Mouse (Mus musculus) cerebellum, adult 18-20 months (tissue): ENCODE measurements around the gene Golga5.
A peak's percentile ranks its signal among the peaks of the same experiment; 100 is the strongest.

Experiments
- DNase-seq, 2 experiments: peaks; one replicate each; pipeline ENCODE4 v3.0.0; 2021

Gene Golga5

GRCm38 (mm10) chr12:102468894-102469764, at the start of gene Golga5:
Golga5 (plus strand) TSS chr12:102469135.
- peak; percentile 95 to 99 for DNase-seq

GRCm38 (mm10) chr12:102419544-102419943, 49.4 kb upstream of the Golga5 start:
- peak; percentile 51 to 59 for DNase-seq

- no peak for DNase-seq
Observed at GRCm38 (mm10) chr12:102420168-102420890, 48.6 kb upstream of the Golga5 start.

DNA sequence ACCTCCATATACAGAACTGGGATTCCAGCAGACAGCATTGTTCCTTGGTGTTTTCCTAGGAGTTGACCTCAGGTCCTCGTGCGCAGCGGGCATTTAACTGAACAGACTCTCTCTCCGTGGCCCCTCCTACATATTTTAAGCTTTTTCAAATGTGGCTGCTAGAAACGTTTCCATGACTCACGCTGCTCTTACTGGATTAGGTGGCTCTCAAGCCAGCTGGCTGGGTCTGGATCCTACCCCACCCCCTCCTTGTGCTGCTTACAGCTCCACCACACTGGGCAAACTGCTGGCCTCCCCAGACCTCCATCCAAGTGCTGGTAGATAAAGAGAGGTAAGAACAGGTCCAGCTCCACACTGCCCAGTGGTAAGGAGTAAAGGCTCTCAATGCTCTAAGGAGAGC, 46.9 kb upstream of the Golga5 start:
- no peak for DNase-seq

GRCm38 (mm10) chr12:102422623-102423320, 46.2 kb upstream of the Golga5 start:
- DNase-seq, result no peak

DNA sequence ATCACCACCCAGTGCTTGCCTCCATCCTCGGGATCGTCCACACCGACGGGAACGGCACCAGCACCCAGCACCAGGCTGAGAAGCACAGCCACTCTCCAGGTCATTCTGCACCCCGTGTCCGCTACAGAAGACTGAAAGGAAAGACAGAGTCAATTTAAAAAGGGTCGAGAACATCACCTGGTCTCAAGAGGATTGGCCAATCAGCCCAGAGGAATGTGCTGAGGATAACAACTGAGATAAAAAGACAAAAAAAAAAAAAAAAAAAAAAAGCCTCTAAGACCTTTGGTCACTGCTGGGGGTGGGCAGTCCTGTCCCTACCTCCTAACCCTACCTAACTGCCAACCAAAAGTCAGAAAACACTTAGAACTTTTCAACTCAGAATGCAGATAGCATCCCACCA, 45.3 kb upstream of the Golga5 start:
- no peak for DNase-seq

GRCm38 (mm10) chr12:102424456-102424855, 44.5 kb upstream of the Golga5 start:
- no peak for DNase-seq

DNA sequence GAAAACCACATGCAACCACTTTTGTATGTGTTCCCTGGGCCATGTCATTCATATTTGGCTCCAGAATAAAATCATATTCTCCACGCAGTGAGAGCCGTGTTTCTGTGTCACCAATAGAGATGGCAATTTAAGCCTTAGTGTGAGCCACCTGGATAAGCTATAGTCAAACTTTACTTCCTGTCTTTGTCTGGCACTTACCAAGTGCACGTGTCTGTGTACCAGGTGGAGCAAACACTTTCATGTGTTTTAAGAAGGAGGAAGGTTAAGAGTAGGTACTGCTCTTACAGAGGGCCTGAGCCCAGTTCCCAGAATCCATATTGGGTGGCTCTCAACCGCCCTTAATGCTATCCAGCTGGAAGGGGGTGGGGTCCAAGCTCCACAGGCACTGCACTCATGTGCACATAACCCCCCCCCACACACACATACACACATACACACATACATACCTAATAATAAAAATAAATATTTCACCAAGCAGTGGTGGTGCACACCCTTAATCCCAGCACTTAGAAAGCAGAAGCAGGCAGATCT, 43.8 kb upstream of the Golga5 start:
- DNase-seq, result no peak

GRCm38 (mm10) chr12:102426285-102426684, 42.6 kb upstream of the Golga5 start:
- no peak for DNase-seq

DNA sequence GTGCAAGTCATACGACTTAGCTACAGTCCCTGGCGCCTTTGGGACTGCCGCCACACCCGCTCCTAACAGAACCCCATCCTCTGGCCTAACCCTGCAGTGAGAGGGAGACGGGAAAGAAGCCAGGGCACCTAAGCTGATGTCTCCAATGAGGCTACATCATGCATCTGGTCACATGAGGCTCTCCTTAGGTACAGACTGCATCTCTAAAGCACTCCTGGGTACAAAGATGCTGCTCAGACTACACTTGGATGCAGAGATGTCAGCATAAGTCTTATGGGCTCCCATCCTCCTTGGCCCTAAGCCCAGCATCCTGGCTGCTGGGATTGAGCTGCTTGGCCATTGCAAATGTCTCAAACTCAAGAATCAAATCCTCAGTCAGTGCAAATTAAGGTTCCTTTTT, 39.3 kb upstream of the Golga5 start:
- no peak for DNase-seq

- DNase-seq, result no peak
Observed at GRCm38 (mm10) chr12:102430228-102430627, 38.7 kb upstream of the Golga5 start.

- DNase-seq, result peak; percentile 9 to 28
Observed at GRCm38 (mm10) chr12:102432238-102432637, 36.7 kb upstream of the Golga5 start.

DNA sequence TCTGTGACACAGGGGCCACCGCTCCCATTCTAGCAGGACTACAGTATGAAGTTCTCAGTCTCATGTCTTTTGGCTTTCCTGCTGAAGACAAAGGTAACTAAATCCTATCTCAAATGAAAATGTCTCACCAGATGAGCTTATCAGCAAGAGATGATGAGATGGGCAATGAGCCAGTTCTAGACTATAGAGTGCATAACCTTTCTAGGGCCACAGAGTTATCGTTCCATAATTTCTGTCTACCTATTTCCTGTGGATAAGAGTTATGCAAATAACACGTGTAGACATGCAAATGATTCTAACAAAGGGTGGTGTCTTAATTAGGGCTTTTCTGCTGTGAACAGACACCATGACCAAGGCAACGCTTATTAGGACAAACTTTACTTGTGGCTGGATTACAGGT, 34.8 kb upstream of the Golga5 start:
- no peak for DNase-seq

DNA sequence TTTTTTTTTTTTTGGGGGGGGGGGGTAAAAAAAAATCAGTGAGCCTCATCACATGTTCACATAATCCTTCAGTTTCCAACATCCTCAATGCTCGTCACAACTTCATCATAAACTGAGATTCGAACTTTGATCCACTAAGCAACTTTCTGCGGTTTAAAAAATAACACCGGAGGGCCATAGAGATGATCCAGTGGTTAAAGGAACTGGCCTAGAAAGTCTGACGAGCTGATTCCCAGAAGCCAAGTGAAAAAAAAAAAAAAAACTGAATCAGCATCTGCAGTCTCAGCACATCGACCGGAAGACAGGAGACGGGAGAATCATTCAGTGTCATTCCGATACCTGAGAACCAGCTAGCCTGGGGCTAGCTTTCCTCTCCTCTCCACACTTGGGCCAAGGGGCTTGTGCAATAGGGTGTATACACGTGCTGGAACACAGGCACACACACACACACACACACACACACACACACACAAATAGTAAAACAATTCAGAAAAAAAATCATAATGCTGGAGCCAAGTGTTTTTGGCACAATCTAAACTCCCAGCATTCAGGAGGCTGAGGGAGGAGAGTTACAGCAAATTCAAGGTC, 31.9 kb upstream of the Golga5 start:
- no peak for DNase-seq

DNA sequence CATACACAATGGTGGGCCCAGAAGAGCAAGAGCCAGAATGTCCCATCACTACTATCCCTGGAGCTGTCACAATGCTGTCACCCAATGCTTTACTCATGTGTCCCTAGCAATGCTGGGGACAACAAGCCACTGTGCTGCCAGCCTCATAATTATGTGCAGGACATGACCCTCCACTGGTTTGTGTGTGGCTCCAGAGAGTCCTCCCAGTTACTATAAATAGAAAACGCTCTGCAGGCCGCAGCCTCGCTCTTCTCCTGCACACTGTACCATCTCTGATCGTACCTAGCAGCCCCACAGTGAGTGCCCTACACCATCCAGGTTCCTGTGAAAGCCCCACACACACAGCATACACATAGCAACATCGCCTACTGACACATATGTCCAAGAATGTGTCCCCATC, 31.0 kb upstream of the Golga5 start:
- peak in 1 of 2 experiments; percentile 26 for DNase-seq

GRCm38 (mm10) chr12:102438983-102439631, 29.8 kb upstream of the Golga5 start:
- DNase-seq, result no peak

GRCm38 (mm10) chr12:102439632-102440023, 29.3 kb upstream of the Golga5 start, which contains the start of gene Lgmn:
Lgmn (minus strand) TSS chr12:102439813.
- peak; percentile 100 for DNase-seq

- DNase-seq, result no peak
Observed at GRCm38 (mm10) chr12:102440551-102440950, 28.4 kb upstream of the Golga5 start.

GRCm38 (mm10) chr12:102441141-102441540, 27.8 kb upstream of the Golga5 start:
- no peak for DNase-seq

- no peak for DNase-seq
Observed at GRCm38 (mm10) chr12:102442639-102443038, 26.3 kb upstream of the Golga5 start.

- DNase-seq, result no peak
Observed at GRCm38 (mm10) chr12:102443676-102444075, 25.3 kb upstream of the Golga5 start.

- no peak for DNase-seq
Observed at GRCm38 (mm10) chr12:102445436-102445835, 23.5 kb upstream of the Golga5 start.
